Mouse (Mus musculus): ENCODE results near the gene Mgat5. TPM values are rescaled to one million over a fixed set of nuclear protein-coding genes. Genes with fewer than 3 reads are reported as not detected.

The Mgat5 gene
- polyA plus RNA-seq, 1 experiment from 2014 or later: 6.2 TPM

- H3K27ac ChIP-seq: no peak overlapping the region
- H3K4me2 ChIP-seq (replicated peaks): no peak overlapping the region
- no peaks in the 10 kb centered on the region for H3K27me3 ChIP-seq
- H3K9me3 ChIP-seq: no peaks in the 10 kb centered on the region
- no peaks in the 10 kb centered on the region for H3K4me1 ChIP-seq
- no peak overlapping the region for H3K4me3 ChIP-seq
- no peak for ATAC-seq (ENCODE audit: insufficient number of reproducible peaks, insufficient read depth, low FRiP score, low TSS enrichment)
- H3K36me3 ChIP-seq: no peaks in the 10 kb centered on the region
- 74% methylated on average over 4 of the region's 4 CpGs for whole genome bisulfite sequencing
- no peak overlapping the region for H3K9ac ChIP-seq
These were observed 147.4 kb downstream of the Mgat5 start for GRCm38 (mm10) chr1:127352131-127352793.

GRCm38 (mm10) chr1:127353408-127353807 lies 148.6 kb downstream of the Mgat5 start:
- Histone ChIP-seq H3K36me3 (no peaks in the 10 kb centered on the region), H3K4me3 (no peak overlapping the region), H3K27me3 (no peaks in the 10 kb centered on the region), H3K9ac (no peak overlapping the region), H3K4me2 (replicated peaks) (no peak overlapping the region), H3K9me3 (no peaks in the 10 kb centered on the region), H3K4me1 (no peaks in the 10 kb centered on the region), H3K27ac (no peak overlapping the region)
- no peak for ATAC-seq (ENCODE audit: insufficient number of reproducible peaks, insufficient read depth, low FRiP score, low TSS enrichment)
- WGBS: 69% methylated on average over 9 of the region's 9 CpGs

- WGBS: 87% methylated on average over 5 of the region's 5 CpGs
- no peaks in the 10 kb centered on the region for H3K4me1 ChIP-seq
- no peaks in the 10 kb centered on the region for H3K9me3 ChIP-seq
- ATAC-seq (ENCODE audit: insufficient number of reproducible peaks, insufficient read depth, low FRiP score, low TSS enrichment): no peak
- H3K4me3 ChIP-seq: no peak overlapping the region
- H3K27ac ChIP-seq: no peak overlapping the region
- no peak overlapping the region for H3K9ac ChIP-seq
- H3K4me2 ChIP-seq (replicated peaks): no peak overlapping the region
- no peaks in the 10 kb centered on the region for H3K36me3 ChIP-seq
- no peaks in the 10 kb centered on the region for H3K27me3 ChIP-seq
These were observed 149.3 kb downstream of the Mgat5 start for GRCm38 (mm10) chr1:127354152-127354551.

GRCm38 (mm10) chr1:127355034-127355433 lies 150.2 kb downstream of the Mgat5 start:
- no peaks in the 10 kb centered on the region for H3K36me3 ChIP-seq
- H3K27me3 ChIP-seq: no peaks in the 10 kb centered on the region
- H3K4me2 ChIP-seq (replicated peaks): no peak overlapping the region
- no peaks in the 10 kb centered on the region for H3K4me1 ChIP-seq
- 86% methylated on average over 3 of the region's 3 CpGs for WGBS
- ATAC-seq (ENCODE audit: insufficient number of reproducible peaks, insufficient read depth, low FRiP score, low TSS enrichment): no peak
- H3K9ac ChIP-seq: no peak overlapping the region
- H3K4me3 ChIP-seq: no peak overlapping the region
- H3K9me3 ChIP-seq: no peaks in the 10 kb centered on the region
- H3K27ac ChIP-seq: no peak overlapping the region

- peaks cover 9% of the 10 kb centered on the region; the same call in 1 of the 2 replicates for H3K36me3 ChIP-seq
- H3K4me1 ChIP-seq: no peaks in the 10 kb centered on the region
- H3K4me3 ChIP-seq: no peak overlapping the region
- H3K9me3 ChIP-seq: no peaks in the 10 kb centered on the region
- H3K9ac ChIP-seq: no peak overlapping the region
- no peak for ATAC-seq (ENCODE audit: insufficient number of reproducible peaks, insufficient read depth, low FRiP score, low TSS enrichment)
- no peak overlapping the region for H3K27ac ChIP-seq
- WGBS: 85% methylated on average over 7 of the region's 7 CpGs
- no peak overlapping the region for H3K4me2 ChIP-seq (replicated peaks)
- no peaks in the 10 kb centered on the region for H3K27me3 ChIP-seq
These were observed 158.8 kb downstream of the Mgat5 start for GRCm38 (mm10) chr1:127363638-127364037.

- WGBS: 93% methylated on average over 5 of the region's 5 CpGs
- Histone ChIP-seq H3K36me3 (peaks cover 12% of the 10 kb centered on the region; the same call in 1 of the 2 replicates), H3K27me3 (no peaks in the 10 kb centered on the region)
These were observed 160.9 kb downstream of the Mgat5 start for GRCm38 (mm10) chr1:127365706-127366105.

GRCm38 (mm10) chr1:127366111-127366510 lies 161.3 kb downstream of the Mgat5 start:
- peaks cover 12% of the 10 kb centered on the region; the same call in 1 of the 2 replicates for H3K36me3 ChIP-seq
- H3K4me2 ChIP-seq (replicated peaks): no peak overlapping the region
- no peaks in the 10 kb centered on the region for H3K4me1 ChIP-seq
- H3K4me3 ChIP-seq: no peak overlapping the region
- no peaks in the 10 kb centered on the region for H3K9me3 ChIP-seq
- H3K9ac ChIP-seq: no peak overlapping the region
- H3K27ac ChIP-seq: no peak overlapping the region
- WGBS: 61% methylated on average over 10 of the region's 10 CpGs
- no peaks in the 10 kb centered on the region for H3K27me3 ChIP-seq
- ATAC-seq (ENCODE audit: insufficient number of reproducible peaks, insufficient read depth, low FRiP score, low TSS enrichment): no peak

More at GRCm38 (mm10) chr1:127365706-127366105, 160.9 kb downstream of the Mgat5 start:
- Histone ChIP-seq H3K27ac (no peak overlapping the region), H3K9me3 (no peaks in the 10 kb centered on the region), H3K4me2 (replicated peaks) (no peak overlapping the region), H3K9ac (no peak overlapping the region), H3K4me3 (no peak overlapping the region), H3K4me1 (no peaks in the 10 kb centered on the region)
- ATAC-seq (ENCODE audit: insufficient number of reproducible peaks, insufficient read depth, low FRiP score, low TSS enrichment): no peak

- Histone ChIP-seq H3K4me3 (no peak overlapping the region), H3K9ac (no peak overlapping the region), H3K9me3 (no peaks in the 10 kb centered on the region), H3K27me3 (no peaks in the 10 kb centered on the region), H3K36me3 (peaks cover 12% of the 10 kb centered on the region; the same call in 1 of the 2 replicates), H3K4me2 (replicated peaks) (no peak overlapping the region), H3K4me1 (no peaks in the 10 kb centered on the region), H3K27ac (no peak overlapping the region)
- WGBS: 80% methylated on average over 8 of the region's 8 CpGs
- ATAC-seq (ENCODE audit: insufficient number of reproducible peaks, insufficient read depth, low FRiP score, low TSS enrichment): no peak
These were observed 163.7 kb downstream of the Mgat5 start for GRCm38 (mm10) chr1:127368513-127368912.

- H3K27me3 ChIP-seq: no peaks in the 10 kb centered on the region
- no peak overlapping the region for H3K9ac ChIP-seq
- no peaks in the 10 kb centered on the region for H3K4me1 ChIP-seq
- ATAC-seq (ENCODE audit: insufficient number of reproducible peaks, insufficient read depth, low FRiP score, low TSS enrichment): no peak
- no peak overlapping the region for H3K4me2 ChIP-seq (replicated peaks)
- H3K27ac ChIP-seq: no peak overlapping the region
- no peak overlapping the region for H3K4me3 ChIP-seq
- 84% methylated on average over 5 of the region's 5 CpGs for WGBS
- H3K9me3 ChIP-seq: no peaks in the 10 kb centered on the region
- peaks cover 12% of the 10 kb centered on the region; the same call in 1 of the 2 replicates for H3K36me3 ChIP-seq
These were observed 164.7 kb downstream of the Mgat5 start for GRCm38 (mm10) chr1:127369538-127369937.

GRCm38 (mm10) chr1:127372096-127372495 lies 167.3 kb downstream of the Mgat5 start:
- WGBS: 30% methylated on average over 4 of the region's 4 CpGs
- no peak overlapping the region for H3K27ac ChIP-seq
- no peak for ATAC-seq (ENCODE audit: insufficient number of reproducible peaks, insufficient read depth, low FRiP score, low TSS enrichment)

GRCm38 (mm10) chr1:127373559-127373958 lies 168.7 kb downstream of the Mgat5 start:
- no peak overlapping the region for H3K27ac ChIP-seq
- no peak for ATAC-seq (ENCODE audit: insufficient number of reproducible peaks, insufficient read depth, low FRiP score, low TSS enrichment)
- H3K4me1 ChIP-seq: no peaks in the 10 kb centered on the region
- no peak overlapping the region for H3K4me2 ChIP-seq (replicated peaks)
- 0 out of 2 replicates have a peak, but pooled peaks cover 3% of the 10 kb centered on the region for H3K36me3 ChIP-seq
- no peaks in the 10 kb centered on the region for H3K27me3 ChIP-seq
- no peak overlapping the region for H3K4me3 ChIP-seq
- H3K9ac ChIP-seq: no peak overlapping the region
- 79% methylated on average over 5 of the region's 5 CpGs for WGBS
- no peaks in the 10 kb centered on the region for H3K9me3 ChIP-seq

More at GRCm38 (mm10) chr1:127372096-127372495, 167.3 kb downstream of the Mgat5 start:
- no peak overlapping the region for H3K4me3 ChIP-seq
- no peaks in the 10 kb centered on the region for H3K27me3 ChIP-seq
- no peaks in the 10 kb centered on the region for H3K9me3 ChIP-seq
- H3K4me1 ChIP-seq: no peaks in the 10 kb centered on the region
- no peak overlapping the region for H3K9ac ChIP-seq
- peaks cover 3% of the 10 kb centered on the region; the same call in 1 of the 2 replicates for H3K36me3 ChIP-seq
- H3K4me2 ChIP-seq (replicated peaks): no peak overlapping the region

- H3K27ac ChIP-seq: no peak overlapping the region
- WGBS: 77% methylated on average over 3 of the region's 3 CpGs
These were observed 169.3 kb downstream of the Mgat5 start for GRCm38 (mm10) chr1:127374157-127374556.

More at GRCm38 (mm10) chr1:127374157-127374556, 169.3 kb downstream of the Mgat5 start:
- Histone ChIP-seq H3K9ac (no peak overlapping the region), H3K4me3 (no peak overlapping the region), H3K36me3 (0 out of 2 replicates have a peak, but pooled peaks cover 3% of the 10 kb centered on the region), H3K9me3 (no peaks in the 10 kb centered on the region), H3K27me3 (no peaks in the 10 kb centered on the region), H3K4me2 (replicated peaks) (no peak overlapping the region), H3K4me1 (0 out of 2 replicates have a peak, but pooled peaks cover 5% of the 10 kb centered on the region)
- ATAC-seq (ENCODE audit: insufficient number of reproducible peaks, insufficient read depth, low FRiP score, low TSS enrichment): no peak

All from embryonic facial prominence, embryonic 12.5 days (tissue).